Mouse (Mus musculus) layer of hippocampus, adult 6 months (tissue): ENCODE data around the gene Gm10338. TPM values are rescaled to one million over a fixed set of nuclear protein-coding genes. Genes with fewer than 3 reads are reported as not detected.

Source experiments
- long read RNA-seq, 2 experiments: library from polyadenylated mRNA; unstranded; transcript quantifications; one replicate each; pipeline ENCODE4 v2.0.0; 2019 to 2020
- polyA plus RNA-seq: library from polyadenylated mRNA; unstranded; fragments of <200 nt; fragmentation: Nextera tagmentation; gene quantifications from 2 replicates; pipeline ENCODE4 v1.2.3, GENCODE M21; 2021

The Gm10338 gene
- not detected in 2 replicates for polyA plus RNA-seq
- long read RNA-seq, experiment 1, result 0 reads
- long read RNA-seq, experiment 2, result 0 reads

DNA sequence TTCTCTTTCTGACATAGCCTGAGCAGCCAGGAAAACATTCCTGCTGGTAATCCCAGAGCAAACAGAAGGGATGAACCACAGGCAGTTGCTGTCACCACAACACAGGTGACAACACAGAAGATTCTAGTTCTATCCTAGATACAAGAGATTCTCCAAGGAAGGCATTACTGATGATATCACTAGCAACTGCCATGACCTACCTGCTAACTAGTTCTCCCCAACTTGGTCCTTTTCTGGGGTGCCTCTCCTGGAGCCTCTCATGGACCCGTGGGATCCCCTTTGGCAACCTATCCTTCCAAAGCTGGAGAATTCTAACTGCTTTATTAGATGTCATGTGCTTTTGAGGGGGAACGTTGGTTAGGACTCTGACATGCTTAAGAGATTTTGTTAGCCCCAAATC is at the start of gene Gm10338:
TSS of gene Gm10338 (minus strand) at position 101 of the 400 bp plus-strand sequence.

DNA sequence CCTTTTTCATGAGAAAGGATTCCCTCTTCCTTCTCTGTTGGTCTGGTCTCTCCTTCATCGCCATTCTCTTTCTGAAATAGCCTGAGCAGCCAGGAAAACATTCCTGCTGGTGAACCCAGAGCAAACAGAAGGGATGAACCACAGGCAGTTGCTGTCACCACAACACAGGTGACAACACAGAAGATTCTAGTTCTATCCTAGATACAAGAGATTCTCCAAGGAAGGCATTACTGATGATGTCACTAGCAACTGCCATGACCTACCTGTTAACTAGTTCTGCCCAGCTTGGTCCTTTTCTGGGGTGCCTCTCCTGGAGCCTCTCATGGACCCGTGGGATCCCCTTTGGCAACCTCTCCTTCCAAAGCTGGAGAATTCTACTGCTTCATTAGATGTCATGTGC is 48.5 kb upstream of the Gm10338 start, which contains the start of gene Gm10128:
TSS of gene Gm10128 (minus strand) at position 101 of the 400 bp plus-strand sequence.

DNA sequence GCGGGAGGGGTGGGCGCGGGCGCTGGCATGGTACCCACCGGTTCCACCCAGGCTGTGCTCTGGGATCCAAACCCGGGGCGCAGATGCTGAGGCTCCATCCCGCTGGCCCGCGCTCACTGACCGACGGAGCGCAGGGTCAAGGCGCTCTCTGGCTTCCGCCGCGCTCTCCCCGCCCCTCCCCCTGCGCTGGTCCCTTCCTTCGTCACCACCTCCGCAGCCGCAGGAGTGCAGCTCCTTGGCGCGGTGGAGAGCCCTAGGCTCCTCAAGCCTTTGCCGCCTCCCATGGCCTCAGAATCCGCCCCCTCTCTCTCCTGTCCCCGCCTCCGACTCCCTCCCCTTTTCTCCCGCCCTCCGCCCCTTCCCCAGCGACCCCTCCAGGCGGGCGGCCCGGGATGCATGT is 27.0 kb downstream of the Gm10338 start, which contains the start of gene Gm3558:
TSS of gene Gm3558 (minus strand) at position 185 of the 400 bp plus-strand sequence.

Other genes with a start within 250 kb of the Gm10338 start
- not detected in 2 replicates for gene Gm8374, start 230.5 kb downstream of the Gm10338 start, polyA plus RNA-seq
- not detected in 2 replicates for gene Gm3755, start 144.7 kb downstream of the Gm10338 start, polyA plus RNA-seq
- 0.85 and 0.89 TPM in 2 replicates for gene Gm3752, start 111.8 kb downstream of the Gm10338 start, polyA plus RNA-seq
- gene Gm3558, start 27.0 kb downstream of the Gm10338 start, polyA plus RNA-seq, result 0.48 and 0.87 TPM in 2 replicates
- not detected in 2 replicates for gene Gm10128, start 48.4 kb upstream of the Gm10338 start, polyA plus RNA-seq
- not detected in 2 replicates for gene Gm26661, start 196.0 kb upstream of the Gm10338 start, polyA plus RNA-seq
- 1.5 and 1.9 TPM in 2 replicates for gene Flnb, start 222.4 kb upstream of the Gm10338 start, polyA plus RNA-seq